ENCODE assay signal across 8 mouse cellular contexts in genomic region chr1:182340281-182340680, GRCm38 (mm10). TPM values are rescaled to one million over a fixed set of nuclear protein-coding genes. Genes with fewer than 3 reads are reported as not detected.
A peak's percentile ranks its signal among the peaks of the same experiment; 100 is the strongest.
DNase-seq lines count a peak whose midpoint lies in the region; ATAC-seq and TF ChIP-seq lines count a peak whose summit lies in the region.

No protein-coding gene starts in this region.

- no peak for TF ChIP-seq POLR2A in bone marrow macrophage, adult 2 months (IDR thresholded peaks at IDR 0.05; ENCODE audit: borderline replicate concordance, low read depth, low read length)

- H3K4me2 ChIP-seq in kidney, embryonic 16.5 days (replicated peaks; ENCODE audit: low read depth, low read length), result peak overlapping the region; percentile 95
- H3K4me2 ChIP-seq in hindbrain, embryonic 14.5 days (replicated peaks), result peak overlapping the region; percentile 88
- H3K4me2 ChIP-seq in midbrain, embryonic 15.5 days, result peak overlapping the region; percentile 71

- no peak for DNase-seq in kidney, adult 18-20 months
- DNase-seq in hindbrain, embryonic 14.5 days (ENCODE audit: low spot score), result no peak
- no peak for DNase-seq in gastrocnemius, postnatal 4 days (ENCODE audit: low spot score in 2 of 2)
- no peak for DNase-seq in frontal cortex, postnatal 25 days (ENCODE audit: low spot score in 2 of 2)
- no peak for DNase-seq in right cerebral cortex, postnatal 10 days (ENCODE audit: low spot score in 2 of 2)

- no peaks in the 10 kb centered on the region for H3K9me3 ChIP-seq in kidney, embryonic 16.5 days (ENCODE audit: low read length)
- no peaks in the 10 kb centered on the region for H3K9me3 ChIP-seq in hindbrain, embryonic 14.5 days (ENCODE audit: control insufficient read depth, low read length)
- H3K9me3 ChIP-seq in midbrain, embryonic 15.5 days, result no peaks in the 10 kb centered on the region

- H3K4me1 ChIP-seq in kidney, embryonic 16.5 days (ENCODE audit: insufficient read depth, low read length), result peaks cover 23% of the 10 kb centered on the region
- H3K4me1 ChIP-seq in bone marrow macrophage, adult 2 months (ENCODE audit: control insufficient read depth, insufficient read depth, low read length), result peaks cover 26% of the 10 kb centered on the region
- peaks cover 25% of the 10 kb centered on the region for H3K4me1 ChIP-seq in hindbrain, embryonic 14.5 days (replicated peaks; ENCODE audit: control insufficient read depth, insufficient read depth, low read length)
- peaks cover 30% of the 10 kb centered on the region for H3K4me1 ChIP-seq in midbrain, embryonic 15.5 days

- no peak overlapping the region for H3K27ac ChIP-seq in kidney, embryonic 16.5 days (ENCODE audit: low read length)
- no peak overlapping the region for H3K27ac ChIP-seq in bone marrow macrophage, adult 2 months (ENCODE audit: insufficient read depth, low read depth, low read length)
- H3K27ac ChIP-seq in hindbrain, embryonic 14.5 days, result peak overlapping the region; percentile 91; the same call in 1 of the 2 replicates
- peak overlapping the region; percentile 95; the same call in 1 of the 2 replicates for H3K27ac ChIP-seq in midbrain, embryonic 15.5 days

- no peak for TF ChIP-seq CTCF in bone marrow macrophage, adult 2 months (IDR thresholded peaks at IDR 0.05; ENCODE audit: low read depth, low read length)

- 35% methylated on average over 7 of the region's 7 CpGs for WGBS in kidney, embryonic 16.5 days
- 25% methylated on average over 7 of the region's 7 CpGs for WGBS in hindbrain, embryonic 14.5 days
- 33% methylated on average over 7 of the region's 7 CpGs for whole genome bisulfite sequencing in midbrain, embryonic 15.5 days

- H3K4me3 ChIP-seq in kidney, embryonic 16.5 days (ENCODE audit: low read length), result peak overlapping the region; percentile 72
- peak overlapping the region; percentile 96 for H3K4me3 ChIP-seq in bone marrow macrophage, adult 2 months (ENCODE audit: insufficient read depth, low read length)
- peak overlapping the region; percentile 76 for H3K4me3 ChIP-seq in hindbrain, embryonic 14.5 days (replicated peaks; ENCODE audit: low read length)
- peak overlapping the region; percentile 99 for H3K4me3 ChIP-seq in midbrain, embryonic 15.5 days

- ATAC-seq in kidney, embryonic 16.5 days (ENCODE audit: low FRiP score, low TSS enrichment), result no peak
- no peak for ATAC-seq in hindbrain, embryonic 14.5 days (ENCODE audit: low FRiP score)
- ATAC-seq in midbrain, embryonic 15.5 days (replicated peaks), result no peak

- H3K36me3 ChIP-seq in kidney, embryonic 16.5 days (ENCODE audit: insufficient read depth, low read length), result no peaks in the 10 kb centered on the region
- 0 out of 2 replicates have a peak, but pooled peaks cover 13% of the 10 kb centered on the region for H3K36me3 ChIP-seq in hindbrain, embryonic 14.5 days (replicated peaks; ENCODE audit: control insufficient read depth, insufficient read depth)
- 0 out of 2 replicates have a peak, but pooled peaks cover 3% of the 10 kb centered on the region for H3K36me3 ChIP-seq in midbrain, embryonic 15.5 days (replicated peaks)

- H3K9ac ChIP-seq in kidney, embryonic 16.5 days (replicated peaks; ENCODE audit: low read length), result peak overlapping the region; percentile 86
- H3K9ac ChIP-seq in hindbrain, embryonic 14.5 days, result peak overlapping the region; percentile 98
- H3K9ac ChIP-seq in midbrain, embryonic 15.5 days, result peak overlapping the region; percentile 99

- no peaks in the 10 kb centered on the region for H3K27me3 ChIP-seq in kidney, embryonic 16.5 days (ENCODE audit: insufficient read depth, low read length)
- no peaks in the 10 kb centered on the region for H3K27me3 ChIP-seq in hindbrain, embryonic 14.5 days (ENCODE audit: control insufficient read depth, insufficient read depth, low read length)
- no peaks in the 10 kb centered on the region for H3K27me3 ChIP-seq in midbrain, embryonic 15.5 days (replicated peaks)

RNA-seq across cellular contexts. Expression of gene Fbxo28, which starts 1.1 kb away (rescaled TPM):
- 18.0 and 18.3 TPM in 2 replicates for polyA plus RNA-seq in kidney, embryonic 16.5 days (2015; fragmentation: Nextera tagmentation; extraction: Ambion mirVana)
- polyA plus RNA-seq in bone marrow macrophage, adult 2 months (2012; ENCODE audit: insufficient read depth, insufficient read length, missing spikeins), result 18.6 and 23.6 TPM in 2 replicates
- polyA plus RNA-seq in hindbrain, embryonic 14.5 days (2014; fragmentation: Nextera tagmentation; extraction: Ambion mirVana), result 35.8 and 40.2 TPM in 2 replicates
- 22.4 and 23.6 TPM in 2 replicates for polyA plus RNA-seq in midbrain, embryonic 15.5 days (2015; fragmentation: Nextera tagmentation; extraction: Ambion mirVana)
- total RNA-seq in gastrocnemius, postnatal 4 days (2021), result 10 to 100 TPM; 21.1 to 25.4 TPM

RNA-seq across cellular contexts. Expression of gene Degs1, which starts 57.7 kb away (rescaled TPM):
- 131 and 134 TPM in 2 replicates for polyA plus RNA-seq in kidney, embryonic 16.5 days (2015; fragmentation: Nextera tagmentation; extraction: Ambion mirVana)
- polyA plus RNA-seq in bone marrow macrophage, adult 2 months (2012; ENCODE audit: insufficient read depth, insufficient read length, missing spikeins), result 206 and 226 TPM in 2 replicates
- polyA plus RNA-seq in hindbrain, embryonic 14.5 days (2014; fragmentation: Nextera tagmentation; extraction: Ambion mirVana), result 102 and 115 TPM in 2 replicates
- 68.7 and 69.8 TPM in 2 replicates for polyA plus RNA-seq in midbrain, embryonic 15.5 days (2015; fragmentation: Nextera tagmentation; extraction: Ambion mirVana)
- total RNA-seq in gastrocnemius, postnatal 4 days (2021), result 10 to 100 TPM; 47.5 to 52.7 TPM

Comparison
In these comparisons a context has a peak if more than half of its experiments do, and no peak if none do; other contexts are left out.
1. H3K27ac ChIP-seq: peak in hindbrain, embryonic 14.5 days (single experiment) and midbrain, embryonic 15.5 days (single experiment); none in kidney, embryonic 16.5 days (single experiment) and bone marrow macrophage, adult 2 months (single experiment).
2. Peak in every context shown above with its lines, with median percentiles within 50 percentile points of each other: H3K4me2 ChIP-seq, H3K4me3 ChIP-seq and H3K9ac ChIP-seq.